Mouse (Mus musculus) embryo, embryonic 10.5 days (tissue): ENCODE measurements around the gene Lsm14b.

ENCODE experiments used
- DNase-seq: peaks from one replicate; pipeline ENCODE4 v3.0.0-alpha.2; 2015; ENCODE audit warnings: low spot score

Lsm14b gene

DNA sequence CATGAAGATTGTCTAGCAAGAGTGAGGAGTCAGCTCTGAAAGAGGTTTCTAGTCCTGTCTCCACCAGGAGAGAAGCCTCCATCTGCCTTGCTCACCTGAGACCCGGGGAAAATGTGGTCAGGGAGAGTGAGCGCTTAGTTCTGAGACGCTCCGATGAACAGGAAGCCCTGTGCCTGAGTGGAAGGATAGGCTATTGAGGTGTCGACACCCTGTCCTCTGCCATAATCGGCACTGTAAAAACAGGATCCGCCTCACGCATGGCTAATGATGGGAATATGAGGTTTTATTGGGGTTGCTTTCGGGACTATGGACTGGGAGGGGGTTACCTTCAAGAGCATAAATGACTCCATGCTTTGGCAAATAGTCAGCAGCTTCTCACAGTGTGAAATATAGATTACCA is 6.2 kb upstream of the Lsm14b start:
- DNase-seq: no peak

DNA sequence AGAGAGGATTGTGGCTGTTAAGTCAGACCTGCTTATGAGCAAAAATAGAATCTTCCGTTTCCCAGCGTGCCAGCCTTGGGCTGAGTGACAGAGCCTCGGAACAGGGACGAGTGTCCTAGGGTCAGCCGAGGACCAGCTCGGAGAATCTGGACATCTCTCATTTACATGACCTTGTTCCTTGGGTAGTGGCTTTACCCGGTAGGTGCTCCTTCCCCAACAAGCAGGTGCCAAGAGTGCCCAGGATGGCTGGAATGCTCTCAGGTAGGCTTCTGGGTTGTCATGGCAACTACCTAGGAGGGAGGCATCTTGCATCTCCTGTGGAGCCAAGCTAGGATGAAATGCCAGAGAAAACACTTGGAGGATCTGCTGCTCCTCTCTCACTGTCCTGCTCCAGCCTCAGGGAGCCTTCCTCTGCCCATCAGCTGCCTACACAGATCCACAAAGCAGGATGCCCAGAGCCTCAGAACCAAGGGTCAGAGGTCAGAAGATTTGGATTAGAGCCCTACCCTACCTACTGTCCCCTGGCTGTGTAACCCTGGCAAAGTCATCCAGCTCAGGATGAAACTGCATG is 4.6 kb upstream of the Lsm14b start:
- DNase-seq: no peak

DNA sequence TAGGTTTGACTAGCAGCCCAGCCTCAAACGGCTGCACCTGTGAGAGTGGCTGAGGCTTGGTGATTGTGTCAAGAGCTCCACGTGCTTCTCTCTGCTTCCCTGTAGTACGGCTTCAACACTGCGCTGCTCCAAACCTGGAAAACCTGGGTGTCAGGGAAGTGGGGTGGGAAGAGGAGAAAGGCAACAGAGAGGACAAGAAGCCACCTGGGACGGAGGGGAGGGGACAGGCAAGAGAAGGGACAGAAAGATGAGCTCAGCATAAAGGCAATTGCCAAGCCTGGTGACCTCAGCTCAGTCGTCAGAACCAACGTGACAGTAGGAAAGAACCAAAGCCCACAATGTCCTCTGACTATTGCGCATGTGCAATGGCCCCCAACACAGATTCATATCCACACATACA is 3.9 kb upstream of the Lsm14b start:
- DNase-seq: no peak

DNA sequence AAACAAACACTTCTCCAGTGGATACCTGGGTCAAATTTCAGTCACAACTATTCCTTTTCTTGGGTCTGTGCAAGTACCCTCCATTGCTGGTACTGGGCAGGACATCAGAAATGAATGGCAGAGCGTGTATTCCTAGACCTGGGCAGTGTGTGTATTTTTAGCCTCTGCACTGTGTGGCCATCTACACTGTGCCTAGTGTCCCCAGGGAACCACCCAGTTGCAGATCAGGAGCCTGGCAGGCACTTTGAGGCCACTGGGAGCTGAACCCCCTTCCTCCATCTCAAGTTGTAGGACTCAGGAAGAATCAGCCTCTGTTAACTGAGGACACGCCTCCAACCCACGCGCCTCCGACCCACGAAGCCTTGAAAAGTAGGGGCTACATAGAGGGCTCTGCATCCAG is 2.0 kb upstream of the Lsm14b start:
- DNase-seq: no peak

DNA sequence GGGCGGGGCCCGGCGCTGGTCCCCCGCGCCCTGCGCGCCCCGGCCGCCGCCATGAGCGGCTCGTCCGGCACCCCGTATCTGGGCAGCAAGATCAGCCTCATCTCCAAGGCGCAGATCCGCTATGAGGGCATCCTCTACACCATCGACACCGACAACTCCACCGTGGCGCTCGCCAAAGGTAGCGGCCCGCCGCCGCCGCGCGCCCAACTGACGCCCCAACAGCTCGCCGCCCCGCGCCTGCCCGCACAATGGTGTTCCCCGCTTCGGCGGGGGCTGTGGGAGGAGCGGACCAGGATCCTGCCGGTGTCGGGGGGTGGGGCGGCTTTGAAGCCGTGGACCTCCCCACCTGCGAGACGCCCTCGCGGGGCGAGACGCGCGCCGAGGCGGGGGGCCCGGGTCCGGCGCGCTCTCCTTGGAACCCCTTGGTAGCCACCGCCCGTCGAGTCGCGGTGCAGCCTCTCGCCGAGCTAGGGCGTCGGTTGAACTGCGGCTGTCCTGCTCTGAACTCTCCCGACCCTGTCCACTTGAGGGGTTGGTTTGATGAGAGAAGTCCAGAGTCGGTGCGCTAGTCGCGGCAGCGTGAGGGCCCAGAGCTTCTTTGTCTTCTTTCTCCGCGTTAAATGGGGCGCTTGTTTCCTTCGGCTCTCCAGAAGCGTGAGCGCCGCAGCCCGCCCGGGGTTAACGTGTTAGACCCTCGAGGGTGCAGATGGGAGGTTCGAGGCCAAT is 511 bp downstream of the Lsm14b start:
- DNase-seq: peak; percentile 45

DNA sequence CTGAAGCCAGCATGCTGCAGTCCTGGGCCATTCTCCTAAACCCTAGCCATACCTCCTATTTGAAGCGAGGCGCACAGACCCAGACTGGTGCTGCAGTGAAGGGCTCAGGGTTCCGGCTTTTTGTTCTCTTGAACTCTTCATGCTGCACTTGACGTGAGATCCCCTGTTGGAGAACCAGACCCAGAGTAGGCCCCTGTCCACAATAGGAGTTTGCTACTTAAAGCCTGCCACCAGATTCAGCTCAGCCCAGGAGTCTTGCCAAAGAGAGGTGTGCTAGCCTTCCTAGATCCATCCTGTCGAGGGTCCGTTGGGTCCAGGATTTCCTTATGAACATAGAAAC is 1.0 kb downstream of the Lsm14b start:
- DNase-seq: no peak

DNA sequence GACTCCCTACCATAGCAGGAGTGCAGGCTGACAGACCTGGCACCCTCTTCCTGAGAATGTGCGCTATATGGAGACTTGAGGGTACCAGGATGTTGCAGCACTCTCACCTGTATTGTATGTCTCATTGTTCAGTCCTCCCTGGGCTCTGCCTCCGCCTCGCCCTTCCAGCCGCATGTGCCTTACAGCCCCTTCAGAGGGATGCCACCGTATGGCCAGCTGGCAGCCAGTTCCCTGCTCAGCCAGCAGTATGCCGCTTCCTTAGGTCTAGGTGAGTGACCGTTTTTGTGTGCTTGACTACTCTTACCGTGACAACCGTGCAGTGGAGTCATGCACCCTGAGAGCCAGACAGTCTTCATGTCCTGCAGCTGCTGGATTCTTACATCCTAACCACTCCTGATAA is 3.0 kb downstream of the Lsm14b start:
- DNase-seq: no peak

DNA sequence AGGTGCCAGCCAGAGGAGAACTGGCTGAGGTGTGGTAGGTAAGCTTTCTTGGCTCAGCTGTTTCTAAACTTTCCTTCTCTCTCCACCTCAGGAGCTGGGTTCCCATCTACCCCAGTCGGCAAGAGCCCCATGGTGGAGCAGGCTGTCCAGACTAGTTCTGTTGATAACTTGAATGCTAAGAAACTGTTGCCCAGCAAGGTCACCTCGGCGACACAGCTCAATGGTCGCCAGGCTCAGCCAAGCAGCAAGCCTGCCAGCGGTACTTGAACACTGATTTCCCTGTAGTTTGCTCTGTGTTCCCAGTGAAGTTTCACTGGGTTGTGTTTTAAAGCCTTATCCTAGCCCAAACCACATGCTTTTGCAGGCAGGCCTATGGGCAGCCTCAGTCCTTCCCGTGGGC is 6.5 kb downstream of the Lsm14b start:
- no peak for DNase-seq

DNA sequence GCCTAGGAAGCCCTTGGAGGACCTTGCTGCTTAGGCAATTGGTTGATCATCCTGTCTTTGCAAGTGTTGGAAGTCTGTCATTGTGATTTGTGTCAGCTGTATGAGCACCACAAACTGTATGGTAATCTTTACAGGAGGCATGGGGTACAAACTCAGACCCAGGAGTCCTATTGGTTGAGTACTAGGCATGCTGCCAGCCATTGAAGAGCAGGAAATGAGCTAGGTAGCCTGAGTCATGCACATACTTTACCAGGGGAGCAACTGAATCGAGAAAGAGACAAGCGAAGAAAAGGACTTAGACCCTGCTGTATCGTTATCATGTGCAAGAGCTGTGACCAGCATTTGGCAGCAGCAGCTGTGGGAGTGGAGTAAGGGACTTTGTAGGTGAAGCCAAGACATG is 8.1 kb downstream of the Lsm14b start:
- DNase-seq: no peak

DNA sequence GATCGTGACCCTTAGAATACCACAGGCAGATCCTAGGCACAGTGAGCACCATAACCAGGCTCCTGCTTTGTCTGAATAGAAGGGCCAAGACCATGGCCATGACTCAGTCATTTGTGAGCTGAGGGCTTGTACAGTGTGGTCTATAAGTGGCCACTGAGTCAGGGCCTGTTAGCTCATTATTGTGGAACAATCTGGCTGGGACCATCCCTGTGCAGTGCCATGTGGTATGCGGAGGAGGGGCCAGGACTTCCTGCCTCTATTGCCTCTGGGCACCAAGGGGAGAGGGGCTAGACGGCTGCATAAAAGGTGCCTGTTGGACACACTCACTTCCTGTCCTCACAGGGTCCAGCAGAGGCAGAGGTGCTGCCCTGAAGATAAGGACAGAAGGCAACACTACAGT is 9.2 kb downstream of the Lsm14b start:
- DNase-seq: no peak

DNA sequence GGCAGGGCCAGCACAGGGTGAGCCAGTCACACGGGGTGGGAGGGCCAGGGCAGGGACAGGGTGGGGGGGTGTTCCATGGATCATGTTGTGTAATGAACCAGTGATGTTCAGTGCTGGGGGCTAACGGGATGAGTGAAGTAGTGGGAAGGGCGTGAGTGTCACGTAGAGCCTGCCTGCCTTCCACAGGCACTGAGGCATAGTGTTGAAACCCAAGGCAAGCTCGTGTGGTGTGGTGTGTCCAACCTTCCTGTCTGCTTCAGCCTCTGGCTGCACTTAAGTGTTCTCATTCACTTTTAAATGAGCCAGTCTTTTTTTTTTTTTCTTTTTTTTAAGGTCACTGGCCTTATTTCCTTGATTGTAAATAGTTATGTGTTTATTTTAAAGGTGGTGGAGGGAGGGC is 10.0 kb downstream of the Lsm14b start:
- DNase-seq: no peak

DNA sequence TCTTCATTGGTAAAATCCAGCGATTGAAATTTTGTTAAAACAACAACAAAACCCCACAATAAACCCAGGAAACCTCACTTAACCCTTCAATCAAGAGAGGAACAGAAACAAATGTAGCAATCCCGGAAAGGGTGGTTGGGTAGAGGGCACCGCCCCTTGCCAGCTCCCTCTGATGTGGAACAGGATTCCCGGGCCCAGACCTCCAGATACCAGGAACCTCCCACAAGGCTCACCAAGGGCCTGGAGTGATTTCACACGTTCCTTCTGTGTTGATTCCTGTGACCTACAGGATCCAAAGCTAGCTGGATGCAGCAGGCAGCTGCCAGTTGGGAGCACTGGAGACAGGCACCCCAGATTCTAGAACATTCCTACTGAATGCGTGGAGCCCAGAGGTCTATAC is 15.6 kb downstream of the Lsm14b start:
- no peak for DNase-seq

DNA sequence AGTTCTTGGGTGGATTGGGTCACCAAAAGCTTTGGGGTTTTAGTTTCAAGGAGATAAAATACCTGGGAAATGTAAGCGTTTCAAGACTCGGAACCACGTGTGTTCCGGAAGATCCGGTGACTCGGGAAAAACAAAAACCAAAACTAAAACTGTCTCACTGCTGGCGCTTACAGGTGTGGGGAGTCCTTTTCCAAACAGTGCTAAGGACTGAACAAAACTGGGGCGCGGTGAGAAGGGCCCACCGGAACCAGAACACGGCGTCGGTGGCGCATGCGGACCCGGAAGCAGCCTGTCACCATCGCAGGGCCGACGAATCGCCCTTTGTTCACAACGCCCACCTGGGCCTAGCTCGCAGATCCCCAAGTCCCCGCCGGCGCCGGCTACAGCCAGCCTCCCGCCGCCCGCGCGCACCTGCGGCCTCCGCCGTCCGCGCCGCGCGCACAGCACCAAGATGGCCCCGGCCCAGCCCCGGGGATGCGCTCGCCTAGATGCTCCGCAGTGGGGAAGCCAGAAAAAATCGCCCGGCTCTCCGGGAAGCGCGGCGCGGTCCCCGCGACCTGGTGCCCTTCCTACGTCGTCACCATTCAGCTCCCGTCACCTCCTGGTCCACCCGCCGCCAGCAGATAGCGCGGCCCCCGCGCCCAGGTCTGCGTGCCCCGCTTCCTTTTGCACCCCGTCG is 16.9 kb downstream of the Lsm14b start:
- peak; percentile 45 for DNase-seq

DNA sequence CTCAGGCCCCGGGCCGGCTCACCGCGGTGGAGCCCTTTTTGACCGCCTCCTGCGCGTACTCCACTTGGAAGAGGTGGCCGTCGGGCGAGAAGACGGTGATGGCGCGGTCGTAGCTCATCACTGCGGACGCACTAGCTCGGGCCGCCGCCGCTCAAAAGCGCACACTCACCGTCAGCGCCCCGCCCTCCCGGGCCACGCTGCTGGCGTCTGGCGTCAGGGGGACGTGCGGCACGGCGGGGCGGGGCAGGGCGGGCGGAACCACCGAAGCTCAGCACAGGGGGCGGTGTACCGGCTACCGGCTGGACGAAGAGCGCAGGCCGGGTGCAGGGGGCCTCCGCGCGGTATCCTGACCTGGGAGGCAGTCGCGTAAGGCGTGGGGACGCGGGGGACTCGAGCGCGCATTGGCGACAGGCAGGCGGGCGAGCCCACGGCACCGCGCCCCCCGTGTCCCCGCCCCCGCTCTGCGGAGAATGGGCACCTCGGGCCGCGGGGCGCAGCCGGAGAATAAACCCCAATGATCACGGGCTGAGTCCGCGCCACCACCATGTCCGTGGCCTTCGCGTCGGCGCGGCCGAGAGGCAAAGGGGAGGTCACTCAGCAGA is 17.6 kb downstream of the Lsm14b start, which contains the start of the genes Psma7 and Ss18l1:
TSS of gene Psma7 (minus strand) at position 178 of the 602 bp plus-strand sequence.
TSS of gene Ss18l1 (plus strand) at position 254 of the 602 bp plus-strand sequence.
- peak; percentile 94 for DNase-seq

DNA sequence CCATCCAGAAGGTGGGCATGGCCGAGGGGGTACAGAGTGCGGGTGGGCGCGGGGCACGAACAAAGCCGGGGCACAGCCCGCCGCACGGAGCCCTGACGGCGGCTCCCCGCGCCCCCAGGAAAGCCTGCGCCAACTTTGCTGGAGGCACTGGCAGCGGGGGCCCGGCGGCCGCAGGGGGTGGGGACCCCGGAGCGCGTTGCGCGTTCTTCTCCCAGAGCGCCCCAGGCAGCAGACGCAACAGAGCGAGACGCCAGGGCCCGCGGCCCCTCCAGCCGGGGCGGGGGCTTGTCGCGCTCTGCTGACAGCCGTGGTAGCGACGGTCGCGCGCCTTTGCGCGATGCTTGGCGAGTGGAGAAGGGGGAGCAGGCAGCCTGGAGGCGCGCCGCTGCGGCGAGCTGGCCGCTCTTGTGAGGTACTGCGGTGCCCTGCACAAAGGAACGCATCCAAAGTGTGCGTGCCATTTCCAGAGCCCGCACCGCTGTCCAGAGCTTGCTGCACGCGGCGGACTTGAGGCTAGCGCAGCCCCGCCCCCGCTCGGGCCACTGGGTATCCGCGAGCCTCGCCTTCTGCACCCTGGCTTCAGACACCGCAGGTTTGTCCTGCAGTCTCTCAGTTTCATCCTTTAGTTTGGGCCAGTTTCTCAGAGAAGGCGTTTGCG is 18.2 kb downstream of the Lsm14b start:
- peak; percentile 71 for DNase-seq

DNA sequence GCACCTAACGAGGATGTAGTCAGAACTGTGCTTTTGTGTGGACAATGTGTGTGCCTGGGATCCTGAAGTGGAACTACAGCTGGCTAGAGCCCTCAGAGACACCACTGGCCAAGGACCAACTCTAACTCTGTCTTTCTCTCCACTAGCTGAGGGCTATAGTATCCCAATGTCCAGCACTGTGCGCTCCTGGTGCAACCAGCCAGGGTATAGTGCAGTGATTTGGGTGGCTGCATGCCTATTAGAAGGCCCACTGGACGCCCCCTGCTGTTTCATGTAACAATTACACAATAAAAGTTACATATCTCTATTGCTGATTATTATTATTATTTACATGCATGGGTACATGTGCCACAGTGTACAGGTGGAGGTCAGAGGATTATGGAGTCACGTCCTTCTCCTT is 20.5 kb downstream of the Lsm14b start:
- peak; percentile 72 for DNase-seq

DNA sequence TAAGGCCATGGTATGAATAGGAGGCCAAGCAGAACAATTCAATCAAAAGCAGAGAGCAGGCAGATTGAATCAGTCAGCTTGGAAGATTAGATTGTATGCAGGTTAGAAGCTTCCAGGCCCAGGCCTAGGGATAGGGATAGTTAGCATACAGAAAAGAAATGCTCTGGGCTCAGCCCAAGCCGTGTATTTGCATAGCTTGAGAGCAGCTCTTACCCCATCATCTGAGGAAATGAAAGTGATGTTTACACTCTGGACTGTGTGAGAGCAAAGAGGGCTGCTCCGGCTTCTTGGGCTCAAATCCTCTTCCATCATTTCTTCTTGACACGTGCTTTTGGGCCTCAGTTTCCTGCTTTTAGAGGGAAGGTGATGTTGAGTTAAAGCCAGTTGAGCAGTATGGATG is 22.8 kb downstream of the Lsm14b start:
- DNase-seq: no peak

DNA sequence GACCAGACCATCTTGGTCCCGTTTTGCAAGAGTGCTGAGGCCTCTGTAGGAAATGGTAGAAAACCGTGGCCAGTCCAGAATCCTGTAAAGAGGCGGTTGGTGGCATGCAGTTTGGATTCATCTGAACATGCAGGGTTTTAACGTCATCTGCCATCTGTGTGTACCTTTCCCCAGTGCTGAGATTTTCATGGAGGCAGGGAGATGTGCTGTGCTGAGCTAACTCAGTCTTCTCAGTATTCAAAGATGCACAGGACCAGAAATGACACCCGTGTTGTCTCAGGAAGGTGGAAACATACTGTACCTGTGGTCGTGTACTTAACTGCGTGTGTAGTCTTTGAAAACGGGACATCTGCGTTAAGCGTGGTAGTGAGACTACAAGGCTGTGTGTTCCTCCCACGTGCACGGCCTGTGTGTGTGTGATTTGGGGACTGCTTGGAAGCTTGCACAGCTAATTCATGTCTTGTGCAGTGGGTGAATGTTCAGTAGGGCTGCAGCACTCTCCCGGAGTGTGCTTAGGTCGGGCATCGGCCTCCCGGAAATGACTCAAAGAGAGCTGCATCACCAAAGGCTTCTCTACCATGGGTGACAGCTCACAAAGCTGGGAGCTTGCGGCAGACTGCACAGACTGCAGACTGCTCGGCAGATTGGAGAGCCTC is 23.3 kb downstream of the Lsm14b start:
- no peak for DNase-seq

DNA sequence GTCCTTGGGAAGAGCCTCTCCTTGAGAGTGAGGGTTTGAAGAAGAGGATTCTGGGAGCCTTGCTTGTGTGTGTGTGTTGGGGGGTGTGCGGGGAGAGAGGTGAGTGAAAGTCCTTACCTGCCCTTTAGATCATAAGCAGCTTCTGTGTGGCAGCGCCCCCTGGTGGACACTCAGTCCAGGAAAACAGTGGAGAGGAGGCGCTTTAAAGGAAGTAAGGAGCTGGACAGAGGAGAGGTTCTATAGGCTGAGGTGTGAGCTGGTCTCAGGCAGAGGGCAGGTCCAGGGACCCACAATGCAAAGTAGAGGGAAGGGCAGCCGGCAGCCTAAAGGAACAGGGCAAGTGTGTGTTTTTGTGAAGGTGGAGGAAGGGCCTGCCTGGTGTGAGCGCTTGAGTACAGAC is 26.2 kb downstream of the Lsm14b start:
- peak; percentile 81 for DNase-seq

DNA sequence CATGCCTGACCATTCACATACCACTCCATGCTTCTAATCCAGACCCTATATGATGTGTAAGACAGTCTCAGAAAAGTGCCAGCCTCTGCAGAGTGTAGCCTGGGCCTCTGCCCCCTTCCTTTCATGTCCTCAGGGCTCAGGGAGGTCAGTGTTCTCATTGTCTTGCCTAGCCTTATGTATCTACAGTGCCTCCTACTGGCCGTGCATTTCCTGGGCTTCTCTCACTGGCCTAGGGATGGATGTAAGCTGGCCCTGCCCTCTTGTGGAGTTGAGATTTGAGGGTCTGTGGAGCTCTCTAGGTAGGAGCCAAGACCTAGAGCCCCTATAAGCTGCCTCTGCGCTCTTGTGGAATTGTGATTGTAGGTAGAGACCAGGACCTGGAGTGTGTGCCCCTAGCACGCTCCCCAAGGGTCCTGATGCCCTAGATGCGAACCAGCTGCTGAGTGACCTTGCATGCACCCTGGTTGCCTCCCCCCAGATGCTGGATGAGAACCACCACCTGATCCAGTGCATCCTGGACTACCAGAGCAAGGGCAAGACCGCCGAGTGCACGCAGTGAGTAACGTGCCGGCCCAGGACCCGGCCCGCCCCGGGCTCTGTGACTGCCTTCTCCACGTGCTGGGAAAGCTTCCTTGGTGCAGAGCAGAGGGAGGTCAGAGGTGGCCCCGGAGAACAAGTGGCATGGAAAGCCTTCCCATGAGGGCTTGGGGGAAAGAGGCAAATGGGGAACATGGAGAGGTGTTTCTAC is 27.4 kb downstream of the Lsm14b start:
- DNase-seq: peak; percentile 50

DNA sequence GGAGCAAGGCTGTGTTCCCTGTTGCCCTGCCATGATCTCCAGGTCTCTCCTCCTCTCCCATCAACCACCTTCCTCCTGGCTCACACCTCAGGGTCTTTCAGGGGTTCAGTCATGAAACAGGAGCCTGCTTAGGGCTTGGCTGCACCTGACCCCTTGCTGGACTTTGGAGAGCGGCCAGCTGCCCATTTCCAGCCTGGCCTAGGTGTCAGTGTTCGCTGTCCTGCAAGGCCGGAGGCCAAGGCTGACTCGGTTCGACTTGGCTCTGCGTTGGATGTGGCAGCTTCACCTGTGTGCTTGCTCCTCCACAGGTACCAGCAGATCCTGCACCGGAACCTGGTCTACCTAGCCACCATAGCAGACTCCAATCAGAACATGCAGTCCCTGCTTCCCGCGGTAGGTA is 28.2 kb downstream of the Lsm14b start:
- no peak for DNase-seq
